Mouse (Mus musculus): ENCODE data around the gene Slc11a2. TPM values are rescaled to one million over a fixed set of nuclear protein-coding genes. Genes with fewer than 3 reads are reported as not detected.
A peak's percentile ranks its signal among the peaks of the same experiment; 100 is the strongest.

Slc11a2 gene
- polyA plus RNA-seq, 1 experiment from 2014 or later = 37.1 TPM

DNA sequence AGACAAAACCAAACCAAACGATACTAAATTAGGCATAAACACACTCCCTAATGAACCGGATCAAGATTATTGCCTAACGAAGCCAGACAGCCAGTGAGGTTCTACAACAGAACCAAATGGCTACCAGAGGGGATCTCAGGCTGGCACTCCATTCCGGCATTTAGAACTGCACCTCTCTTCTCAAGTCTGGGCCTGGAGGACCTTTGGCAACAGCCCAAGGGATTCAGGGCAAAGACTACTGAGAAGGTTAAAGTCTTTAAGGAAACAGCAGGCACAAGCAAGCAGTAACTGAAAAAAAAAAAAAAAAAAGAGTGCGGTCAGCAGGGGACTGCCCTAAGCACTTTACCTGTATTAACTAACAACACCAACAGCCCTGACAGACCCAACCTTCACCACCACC lies 37.2 kb upstream of the Slc11a2 start:
- 71% methylated on average over 5 of the region's 5 CpGs for WGBS (ENCODE audit: insufficient replicate concordance)
- Histone ChIP-seq H3K9me3 (replicated peaks; ENCODE audit: control insufficient read depth, low read length) (no peaks in the 10 kb centered on the region), H3K4me3 (ENCODE audit: low read depth, low read length) (no peak overlapping the region), H3K4me2 (ENCODE audit: low read depth, low read length) (no peak overlapping the region), H3K27ac (ENCODE audit: low read length) (no peak overlapping the region), H3K4me1 (ENCODE audit: control insufficient read depth, low read depth, low read length) (peaks cover 21% of the 10 kb centered on the region), H3K27me3 (ENCODE audit: control insufficient read depth, insufficient read depth, low read depth, low read length) (no peaks in the 10 kb centered on the region), H3K36me3 (ENCODE audit: control insufficient read depth, insufficient read depth) (no peaks in the 10 kb centered on the region), H3K9ac (ENCODE audit: low read depth, low read length) (no peak overlapping the region)
- ATAC-seq (ENCODE audit: low read depth) = no peak

DNA sequence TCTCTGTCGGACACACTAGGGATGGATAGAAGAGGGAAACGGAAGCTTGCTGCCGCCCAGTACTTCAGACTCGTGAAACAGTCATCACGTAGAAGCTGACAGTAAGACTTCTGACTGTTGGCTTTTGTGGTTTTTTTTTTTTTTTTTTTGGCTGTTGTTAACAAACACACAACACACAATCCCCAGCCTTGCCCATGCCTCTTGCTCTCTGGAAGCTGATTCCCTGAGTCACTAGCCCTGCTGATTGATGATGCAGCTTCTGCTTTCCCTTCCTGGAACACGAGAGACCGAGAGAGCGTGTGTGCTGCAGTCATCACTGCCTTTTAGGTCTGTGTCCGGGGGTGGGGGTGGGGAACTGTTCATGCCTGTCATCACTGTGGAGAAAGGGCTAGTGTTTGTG lies 36.8 kb upstream of the Slc11a2 start:
- Histone ChIP-seq H3K36me3 (ENCODE audit: control insufficient read depth, insufficient read depth) (no peaks in the 10 kb centered on the region), H3K27me3 (ENCODE audit: control insufficient read depth, insufficient read depth, low read depth, low read length) (no peaks in the 10 kb centered on the region), H3K9me3 (replicated peaks; ENCODE audit: control insufficient read depth, low read length) (no peaks in the 10 kb centered on the region), H3K9ac (ENCODE audit: low read depth, low read length) (no peak overlapping the region), H3K4me2 (ENCODE audit: low read depth, low read length) (no peak overlapping the region), H3K4me1 (ENCODE audit: control insufficient read depth, low read depth, low read length) (peaks cover 21% of the 10 kb centered on the region), H3K4me3 (ENCODE audit: low read depth, low read length) (no peak overlapping the region), H3K27ac (ENCODE audit: low read length) (no peak overlapping the region)
- no peak for ATAC-seq (ENCODE audit: low read depth)
- WGBS (ENCODE audit: insufficient replicate concordance) = 40% methylated on average over 9 of the region's 9 CpGs

DNA sequence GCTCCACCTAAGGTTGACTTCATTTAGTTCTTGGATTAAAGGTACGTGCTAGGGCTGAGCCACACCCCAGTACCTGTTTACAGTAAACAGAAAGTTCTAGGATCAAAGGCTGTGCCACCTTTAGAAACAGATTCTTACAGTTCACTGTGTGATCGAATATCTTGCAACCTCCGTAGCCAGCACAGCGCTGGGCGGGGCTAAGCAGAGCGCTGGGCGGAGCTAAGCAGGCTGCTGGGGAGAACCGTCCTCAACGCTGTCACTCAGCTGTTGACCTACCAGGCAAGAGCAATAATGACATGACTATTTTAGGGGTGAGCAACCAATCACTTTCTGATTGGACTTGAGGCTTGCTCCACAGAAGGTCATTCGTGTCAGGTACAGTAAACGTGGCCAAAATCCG lies 36.1 kb upstream of the Slc11a2 start:
- Histone ChIP-seq H3K27ac (ENCODE audit: low read length) (no peak overlapping the region), H3K27me3 (ENCODE audit: control insufficient read depth, insufficient read depth, low read depth, low read length) (no peaks in the 10 kb centered on the region), H3K9me3 (replicated peaks; ENCODE audit: control insufficient read depth, low read length) (no peaks in the 10 kb centered on the region), H3K4me1 (ENCODE audit: control insufficient read depth, low read depth, low read length) (peaks cover 18% of the 10 kb centered on the region), H3K36me3 (ENCODE audit: control insufficient read depth, insufficient read depth) (no peaks in the 10 kb centered on the region), H3K4me2 (ENCODE audit: low read depth, low read length) (peak overlapping the region; percentile 64), H3K9ac (ENCODE audit: low read depth, low read length) (peak overlapping the region; percentile 26; the same call in 1 of the 2 replicates), H3K4me3 (ENCODE audit: low read depth, low read length) (peak overlapping the region; percentile 37; the same call in 1 of the 2 replicates)
- WGBS (ENCODE audit: insufficient replicate concordance) = 6% methylated on average over 12 of the region's 12 CpGs
- peak; percentile 80 for ATAC-seq (ENCODE audit: low read depth)

DNA sequence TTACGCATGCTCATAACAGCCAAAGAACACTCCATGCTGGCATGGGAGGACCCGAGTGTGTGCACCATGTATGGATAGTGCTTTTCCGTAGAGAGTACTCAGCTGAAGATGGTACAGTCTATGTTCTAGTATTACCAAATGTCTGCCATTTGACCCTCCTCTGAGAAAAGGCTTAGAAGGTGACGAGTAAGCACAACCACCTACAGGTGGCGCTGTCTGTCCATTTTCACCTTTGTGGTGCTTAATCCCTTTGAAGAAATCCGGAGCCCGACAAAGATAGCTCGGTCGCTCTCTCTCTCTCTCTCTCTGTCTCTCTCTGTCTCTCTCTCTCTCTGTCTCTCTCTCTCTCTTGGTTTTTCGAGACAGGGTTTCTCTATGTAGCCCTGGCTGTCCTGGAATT lies 33.2 kb upstream of the Slc11a2 start:
- no peaks in the 10 kb centered on the region for H3K27me3 ChIP-seq (ENCODE audit: control insufficient read depth, insufficient read depth, low read depth, low read length)
- 28% methylated on average over 10 of the region's 10 CpGs for WGBS (ENCODE audit: insufficient replicate concordance)
- peaks cover 18% of the 10 kb centered on the region for H3K4me1 ChIP-seq (ENCODE audit: control insufficient read depth, low read depth, low read length)
- H3K4me3 ChIP-seq (ENCODE audit: low read depth, low read length) = no peak overlapping the region
- peak; percentile 14; the same call in 1 of the 2 replicates for ATAC-seq (ENCODE audit: low read depth)
- no peaks in the 10 kb centered on the region for H3K9me3 ChIP-seq (replicated peaks; ENCODE audit: control insufficient read depth, low read length)
- H3K9ac ChIP-seq (ENCODE audit: low read depth, low read length) = no peak overlapping the region
- no peak overlapping the region for H3K27ac ChIP-seq (ENCODE audit: low read length)
- 0 out of 2 replicates have a peak overlapping the region, but pooled peaks have one; percentile 46 for H3K4me2 ChIP-seq (ENCODE audit: low read depth, low read length)
- no peaks in the 10 kb centered on the region for H3K36me3 ChIP-seq (ENCODE audit: control insufficient read depth, insufficient read depth)

DNA sequence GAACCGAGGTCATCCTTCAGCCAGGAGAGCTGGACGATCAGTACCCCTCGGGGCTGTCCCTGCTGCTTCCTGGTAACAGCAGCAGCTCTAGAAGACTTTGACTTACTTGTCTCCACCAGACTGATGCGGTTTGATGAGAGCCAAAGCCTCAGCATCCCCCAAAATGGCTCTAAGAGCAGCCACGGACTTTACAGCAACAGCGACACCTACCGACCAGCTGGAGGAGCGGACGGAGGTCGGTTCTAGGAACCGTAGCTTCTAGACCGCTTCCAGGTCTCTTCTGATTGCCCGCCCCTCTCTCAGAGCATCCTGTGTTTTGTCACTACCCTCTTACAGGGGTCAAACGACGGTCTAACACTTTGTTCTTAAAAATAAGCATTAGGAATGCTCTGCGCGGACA lies 32.5 kb upstream of the Slc11a2 start:
- peak; percentile 47 for ATAC-seq (ENCODE audit: low read depth)
- Histone ChIP-seq H3K4me3 (ENCODE audit: low read depth, low read length) (peak overlapping the region; percentile 21; the same call in 1 of the 2 replicates), H3K27me3 (ENCODE audit: control insufficient read depth, insufficient read depth, low read depth, low read length) (no peaks in the 10 kb centered on the region), H3K4me2 (ENCODE audit: low read depth, low read length) (peak overlapping the region; percentile 46), H3K4me1 (ENCODE audit: control insufficient read depth, low read depth, low read length) (peaks cover 18% of the 10 kb centered on the region), H3K36me3 (ENCODE audit: control insufficient read depth, insufficient read depth) (no peaks in the 10 kb centered on the region), H3K27ac (ENCODE audit: low read length) (no peak overlapping the region), H3K9me3 (replicated peaks; ENCODE audit: control insufficient read depth, low read length) (no peaks in the 10 kb centered on the region), H3K9ac (ENCODE audit: low read depth, low read length) (no peak overlapping the region)
- WGBS (ENCODE audit: insufficient replicate concordance) = 6% methylated on average over 17 of the region's 17 CpGs

DNA sequence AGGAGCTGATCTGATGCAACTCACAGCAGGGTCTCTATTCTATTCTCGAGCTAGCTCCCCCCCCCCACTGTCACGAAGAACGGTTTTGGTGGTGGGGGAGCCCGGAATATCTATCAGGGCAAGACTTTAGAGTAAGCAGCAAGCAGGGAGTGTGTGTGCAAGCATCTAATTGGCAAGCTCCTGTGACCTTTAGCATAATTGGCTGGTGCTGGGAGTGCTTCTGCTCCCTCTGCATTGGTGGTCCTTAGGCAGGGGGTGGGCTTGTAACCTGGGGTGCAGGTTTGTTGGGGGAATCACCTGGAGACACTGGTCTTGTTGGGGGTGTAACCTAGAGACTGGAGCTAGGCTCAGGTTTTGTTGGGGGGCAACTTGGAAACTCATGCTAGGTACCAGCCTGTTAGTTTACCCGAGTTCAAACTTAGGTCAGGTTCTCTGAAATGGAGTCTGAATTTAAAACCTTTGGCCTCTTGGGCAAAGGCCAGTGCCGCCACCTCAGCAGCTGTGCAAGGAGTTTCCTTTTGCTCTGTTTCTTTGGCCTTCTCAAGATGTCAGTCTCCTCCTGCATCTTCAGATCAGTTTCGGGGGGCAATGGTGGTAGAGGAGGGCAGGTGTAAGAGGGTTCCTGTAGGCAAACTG lies 31.6 kb upstream of the Slc11a2 start:
- no peak overlapping the region for H3K4me2 ChIP-seq (ENCODE audit: low read depth, low read length)
- ATAC-seq (ENCODE audit: low read depth) = no peak
- no peak overlapping the region for H3K9ac ChIP-seq (ENCODE audit: low read depth, low read length)
- WGBS (ENCODE audit: insufficient replicate concordance) = 73% methylated on average over 7 of the region's 7 CpGs
- H3K4me1 ChIP-seq (ENCODE audit: control insufficient read depth, low read depth, low read length) = peaks cover 18% of the 10 kb centered on the region
- no peak overlapping the region for H3K27ac ChIP-seq (ENCODE audit: low read length)
- no peaks in the 10 kb centered on the region for H3K27me3 ChIP-seq (ENCODE audit: control insufficient read depth, insufficient read depth, low read depth, low read length)
- H3K9me3 ChIP-seq (replicated peaks; ENCODE audit: control insufficient read depth, low read length) = no peaks in the 10 kb centered on the region
- no peaks in the 10 kb centered on the region for H3K36me3 ChIP-seq (ENCODE audit: control insufficient read depth, insufficient read depth)
- no peak overlapping the region for H3K4me3 ChIP-seq (ENCODE audit: low read depth, low read length)

DNA sequence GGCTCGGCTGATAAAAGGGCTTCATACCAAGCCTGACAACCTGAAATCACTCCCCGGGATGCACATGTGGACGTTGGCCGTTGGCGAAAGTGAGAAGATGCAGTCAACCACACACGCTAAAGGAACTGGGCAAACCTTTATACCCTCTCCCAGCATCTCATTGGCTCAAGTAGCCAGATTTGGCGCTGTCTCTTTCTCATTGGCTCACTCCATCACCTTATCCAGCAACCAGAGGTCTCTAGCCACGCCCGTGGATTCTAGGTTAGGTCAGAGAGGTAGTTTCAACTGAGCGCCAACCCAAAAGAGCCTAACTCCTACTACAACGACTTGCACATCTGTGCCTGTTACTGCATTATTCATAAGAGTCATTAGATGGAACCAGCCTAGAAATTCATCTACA lies 27.6 kb upstream of the Slc11a2 start:
- Histone ChIP-seq H3K9ac (ENCODE audit: low read depth, low read length) (no peak overlapping the region), H3K4me1 (ENCODE audit: control insufficient read depth, low read depth, low read length) (peaks cover 1% of the 10 kb centered on the region), H3K4me3 (ENCODE audit: low read depth, low read length) (no peak overlapping the region), H3K27me3 (ENCODE audit: control insufficient read depth, insufficient read depth, low read depth, low read length) (no peaks in the 10 kb centered on the region), H3K36me3 (ENCODE audit: control insufficient read depth, insufficient read depth) (no peaks in the 10 kb centered on the region), H3K9me3 (replicated peaks; ENCODE audit: control insufficient read depth, low read length) (no peaks in the 10 kb centered on the region), H3K27ac (ENCODE audit: low read length) (no peak overlapping the region), H3K4me2 (ENCODE audit: low read depth, low read length) (no peak overlapping the region)
- ATAC-seq (ENCODE audit: low read depth) = no peak
- WGBS (ENCODE audit: insufficient replicate concordance) = 66% methylated on average over 11 of the region's 11 CpGs

DNA sequence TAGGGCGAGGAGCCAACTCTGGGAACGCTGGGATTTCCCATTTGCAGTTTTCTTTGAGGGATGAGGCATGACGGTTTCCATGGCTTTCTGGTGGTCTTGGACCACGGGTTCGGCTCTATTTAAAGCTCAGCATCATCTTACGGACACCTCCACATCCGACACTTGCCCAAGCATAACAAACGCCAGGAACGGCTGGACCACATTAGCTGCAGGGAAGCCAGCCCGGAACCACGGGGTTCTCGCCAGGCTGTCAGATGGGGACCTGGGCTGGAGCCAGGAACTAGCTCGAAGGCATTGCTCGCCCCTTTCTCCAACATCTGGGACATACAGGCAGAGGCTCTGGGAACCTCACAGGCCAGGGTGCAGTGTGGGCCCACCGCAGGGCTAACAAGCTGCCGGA lies 26.4 kb upstream of the Slc11a2 start:
- no peak for ATAC-seq (ENCODE audit: low read depth)
- Histone ChIP-seq H3K9me3 (replicated peaks; ENCODE audit: control insufficient read depth, low read length) (no peaks in the 10 kb centered on the region), H3K4me1 (ENCODE audit: control insufficient read depth, low read depth, low read length) (no peaks in the 10 kb centered on the region), H3K4me2 (ENCODE audit: low read depth, low read length) (no peak overlapping the region), H3K4me3 (ENCODE audit: low read depth, low read length) (no peak overlapping the region), H3K36me3 (ENCODE audit: control insufficient read depth, insufficient read depth) (no peaks in the 10 kb centered on the region), H3K27ac (ENCODE audit: low read length) (no peak overlapping the region), H3K9ac (ENCODE audit: low read depth, low read length) (no peak overlapping the region), H3K27me3 (ENCODE audit: control insufficient read depth, insufficient read depth, low read depth, low read length) (no peaks in the 10 kb centered on the region)
- WGBS (ENCODE audit: insufficient replicate concordance) = 72% methylated on average over 16 of the region's 16 CpGs

DNA sequence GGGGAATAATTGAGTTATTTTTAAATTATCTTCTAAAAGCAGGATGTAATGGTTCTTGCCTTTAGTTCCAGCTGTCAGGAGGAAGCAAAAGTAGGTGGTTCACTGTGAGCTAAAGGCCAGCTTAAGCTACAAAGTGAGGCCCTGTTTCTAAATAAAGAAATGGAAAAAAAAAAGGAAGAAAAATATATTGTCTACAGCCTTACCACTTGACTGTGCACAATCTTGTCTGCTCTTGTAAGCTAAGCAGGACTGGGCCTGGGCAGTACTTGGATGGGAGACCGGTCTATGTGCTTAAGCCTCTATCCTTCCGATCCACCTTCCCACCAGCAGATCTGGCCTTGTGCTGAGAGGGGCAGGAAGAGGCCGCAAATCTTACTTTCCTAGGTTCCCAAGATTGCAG lies 24.6 kb upstream of the Slc11a2 start:
- Histone ChIP-seq H3K36me3 (ENCODE audit: control insufficient read depth, insufficient read depth) (no peaks in the 10 kb centered on the region), H3K9me3 (replicated peaks; ENCODE audit: control insufficient read depth, low read length) (no peaks in the 10 kb centered on the region), H3K4me1 (ENCODE audit: control insufficient read depth, low read depth, low read length) (no peaks in the 10 kb centered on the region), H3K27me3 (ENCODE audit: control insufficient read depth, insufficient read depth, low read depth, low read length) (no peaks in the 10 kb centered on the region), H3K4me3 (ENCODE audit: low read depth, low read length) (no peak overlapping the region), H3K4me2 (ENCODE audit: low read depth, low read length) (no peak overlapping the region), H3K27ac (ENCODE audit: low read length) (no peak overlapping the region), H3K9ac (ENCODE audit: low read depth, low read length) (no peak overlapping the region)
- WGBS (ENCODE audit: insufficient replicate concordance) = 75% methylated on average over 3 of the region's 3 CpGs
- ATAC-seq (ENCODE audit: low read depth) = no peak

Measured in liver, embryonic 16.5 days (tissue).